In genomic region chr5:43206495-43207053, GRCm38 (mm10) we compare ENCODE assay signal across 10 mouse cellular contexts.
"Had no signal": no experiment of that assay in that cellular context is flagged by ENCODE, and none has a peak within 500 bp of the region (broad histone marks: within the 10 kb centered on the region; RNA-seq: fewer than 3 reads in every experiment).

No protein-coding gene starts in this region.

- DNase-seq: lung, adult 18-20 months; lung, embryonic 14.5 days; lung, postnatal 10 days; lung, postnatal 4 days; midbrain, embryonic 14.5 days; right cerebral cortex, postnatal 14 days; thymus, adult 18-20 months; thymus, postnatal 14 days; thymus, postnatal 36 days had no signal

- ATAC-seq: midbrain, embryonic 16.5 days had no signal
